Mouse (Mus musculus): ENCODE measurements at regions not wholly inside any gene's neighbourhood (a gene's known extent, or its start where the extent isn't known, plus 50 kb on each side); places are given as distances from the start of the nearest gene placed in this dataset.

- Histone ChIP-seq H3K4me1 (ENCODE audit: control insufficient read depth in 1 of 2, insufficient read depth in 2 of 2) (peaks cover 16 to 38% of the 10 kb centered on the region in 2 experiments; a peak in 3 of 4 replicates), H3K4me3 (replicated peaks in 1 of 3; ENCODE audit: low read depth in 2 of 3, low read length in 2 of 3, poor library complexity in 1 of 3) (no peak overlapping the region), H3K79me2 (replicated peaks; ENCODE audit: control insufficient read depth, extremely low read depth, insufficient read depth, poor library complexity, severe bottlenecking) (no peaks in the 10 kb centered on the region), H3K9ac (ENCODE audit: insufficient read depth, low read depth) (peak overlapping the region; percentile 80), H3K4me2 (ENCODE audit: insufficient read depth, low read depth, poor library complexity, severe bottlenecking) (peak overlapping the region; percentile 88), H3K27me3 (replicated peaks) (no peaks in the 10 kb centered on the region), H3K9me3 (replicated peaks; ENCODE audit: low read length) (peaks cover 6% of the 10 kb centered on the region), H3K36me3 (replicated peaks in 1 of 2; ENCODE audit: control insufficient read depth in 1 of 2, insufficient read depth in 1 of 2, low read length in 1 of 2) (no peaks in the 10 kb centered on the region), H3K27ac (ENCODE audit: insufficient read depth, low read depth) (peak overlapping the region; percentile 98)
- TF ChIP-seq BHLHE40 (IDR thresholded peaks at IDR 0.05; ENCODE audit: low read depth, low read length) (peak; percentile 84), EP300 (IDR thresholded peaks at IDR 0.05; ENCODE audit: low read length) (peak; percentile 93), RAD21 (IDR thresholded peaks at IDR 0.05; ENCODE audit: low read depth, low read length) (peak; percentile 19), USF1 (IDR thresholded peaks at IDR 0.05; ENCODE audit: low read depth, low read length) (no peak), RCOR1 (conservative IDR thresholded peaks at IDR 0.05; ENCODE audit: low read depth, low read length) (peak; percentile 75; the same call in 1 of the 2 replicates), ZMIZ1 (IDR thresholded peaks at IDR 0.05; ENCODE audit: low read depth, low read length) (peak; percentile 59; the same call in 1 of the 2 replicates), E2F4 (IDR thresholded peaks at IDR 0.05; ENCODE audit: insufficient replicate concordance, low read depth, low read length) (no peak), CTCF (conservative IDR thresholded peaks at IDR 0.05 in 1 of 2, IDR thresholded peaks at IDR 0.05 in 1 of 2; ENCODE audit: low read depth in 2 of 2, low read length in 2 of 2) (no peak), PAX5 (IDR thresholded peaks at IDR 0.05; ENCODE audit: low read length) (no peak), TBP (conservative IDR thresholded peaks at IDR 0.05; ENCODE audit: low read depth, low read length) (peak; percentile 83), KAT2A (IDR thresholded peaks at IDR 0.05; ENCODE audit: insufficient replicate concordance, low read length) (0 out of 2 replicates have a peak, but pooled peaks have one; percentile 51), MAFK (IDR thresholded peaks at IDR 0.05; ENCODE audit: insufficient replicate concordance, low read length) (peak; percentile 52; the same call in 1 of the 2 replicates), NELFE (IDR thresholded peaks at IDR 0.05; ENCODE audit: low read depth, low read length) (peak; percentile 52), HCFC1 (IDR thresholded peaks at IDR 0.05; ENCODE audit: low read depth, low read length) (peak; percentile 42; the same call in 1 of the 2 replicates), MEF2A (IDR thresholded peaks at IDR 0.05; ENCODE audit: borderline replicate concordance, low read depth, low read length) (peak; percentile 84), SIN3A (IDR thresholded peaks at IDR 0.05; ENCODE audit: low read length) (no peak; the same call in none of the 2 replicates), MAX (IDR thresholded peaks at IDR 0.05; ENCODE audit: low read length) (peak; percentile 61; the same call in 1 of the 2 replicates), POLR2AphosphoS2 (IDR thresholded peaks at IDR 0.05; ENCODE audit: low read depth, low read length) (0 out of 2 replicates have a peak, but pooled peaks have one; percentile 74), JUND (conservative IDR thresholded peaks at IDR 0.05; ENCODE audit: low read depth, low read length) (peak; percentile 88), MYC (IDR thresholded peaks at IDR 0.05; ENCODE audit: low read depth, low read length) (0 out of 2 replicates have a peak, but pooled peaks have one; percentile 59), NRF1 (IDR thresholded peaks at IDR 0.05; ENCODE audit: low read depth, low read length) (no peak), USF2 (conservative IDR thresholded peaks at IDR 0.05; ENCODE audit: low read depth, low read length) (no peak), ZC3H11A (IDR thresholded peaks at IDR 0.05; ENCODE audit: low read depth, low read length) (no peak), CHD1 (IDR thresholded peaks at IDR 0.05; ENCODE audit: low read depth, low read length) (peak; percentile 90; the same call in 1 of the 2 replicates), JUN (IDR thresholded peaks at IDR 0.05; ENCODE audit: insufficient read depth, low read depth, low read length) (peak; percentile 94), TCF12 (IDR thresholded peaks at IDR 0.05; ENCODE audit: low read depth, low read length) (peak; percentile 82), MXI1 (IDR thresholded peaks at IDR 0.05; ENCODE audit: low read depth, low read length) (peak; percentile 42; the same call in 1 of the 2 replicates), CHD2 (IDR thresholded peaks at IDR 0.05; ENCODE audit: low read length) (no peak; the same call in none of the 2 replicates), ETS1 (conservative IDR thresholded peaks at IDR 0.05; ENCODE audit: low read depth, low read length) (peak; percentile 92), POLR2A (IDR thresholded peaks at IDR 0.05; ENCODE audit: low read depth, low read length) (peak; percentile 47; the same call in 1 of the 2 replicates), GABPA (IDR thresholded peaks at IDR 0.05; ENCODE audit: insufficient replicate concordance, low read depth, low read length) (no peak), SMC3 (IDR thresholded peaks at IDR 0.05; ENCODE audit: low read depth, low read length) (peak; percentile 19), ELF1 (IDR thresholded peaks at IDR 0.05; ENCODE audit: low read depth, low read length) (peak; percentile 51), IRF4 (IDR thresholded peaks at IDR 0.05; ENCODE audit: low read depth, low read length) (peak; percentile 90), ZNF384 (IDR thresholded peaks at IDR 0.05; ENCODE audit: low read depth, low read length) (0 out of 2 replicates have a peak, but pooled peaks have one; percentile 17), ZKSCAN1 (IDR thresholded peaks at IDR 0.05; ENCODE audit: borderline replicate concordance, low read depth, low read length) (no peak), MAZ (IDR thresholded peaks at IDR 0.05; ENCODE audit: low read depth, low read length) (0 out of 2 replicates have a peak, but pooled peaks have one; percentile 78), UBTF (IDR thresholded peaks at IDR 0.05; ENCODE audit: low read depth, low read length) (no peak)
- in situ Hi-C loops (cut with MboI; ENCODE audit: low pct_ligation_motif_present, low pct_unique_long_range_greater_than_20kb, low sequenced_read_pairs) (loop anchor here (5.0 kb wide), 1 partner anchor 51 kb away; no protein-coding TSS in a partner anchor), dilution Hi-C loops (cut with MboI; ENCODE audit: extremely low pct_ligation_motif_present, extremely low pct_unique_long_range_greater_than_20kb, low sequenced_read_pairs) (no loop called here)
- DNase-seq (ENCODE audit: extremely low read depth): peak; percentile 92
Measured at GRCm38 (mm10) chr14:72862806-72863526, 153.2 kb upstream of the Fndc3a start.
